Mouse (Mus musculus) B cell, adult 2 months (primary cell): ENCODE results near the gene Yipf1.

Source experiments
- DNase-seq, 2 experiments: peaks; one replicate each; pipeline ENCODE4 v3.0.0; 2022

The Yipf1 gene

GRCm38 (mm10) chr4:107313690-107314478 lies at the start of gene Yipf1:
Yipf1 (plus strand) TSS chr4:107314363.
- DNase-seq = peak; percentile 87 to 88

DNA sequence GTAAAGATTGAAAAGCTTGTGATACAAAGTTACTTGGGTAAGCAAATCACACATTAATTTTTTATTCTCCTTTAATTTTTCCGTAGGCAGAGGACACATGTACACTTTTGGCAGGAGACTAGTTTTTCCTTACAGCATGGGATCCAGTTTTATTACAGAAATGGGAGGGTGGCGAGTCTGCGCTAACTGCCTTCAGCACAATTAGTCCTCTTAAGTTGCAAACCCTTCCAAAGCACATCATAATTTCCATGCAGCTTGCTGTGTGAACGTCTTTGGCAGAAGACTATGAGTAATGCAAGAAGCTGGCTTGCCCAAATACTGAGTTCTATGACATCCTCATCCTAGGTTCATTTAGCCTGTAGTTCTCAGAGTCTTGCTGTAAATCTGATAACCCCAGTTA lies 40.5 kb upstream of the Yipf1 start:
- no peak for DNase-seq

- DNase-seq = no peak
These were observed 39.7 kb upstream of the Yipf1 start for GRCm38 (mm10) chr4:107274511-107274910.

GRCm38 (mm10) chr4:107278188-107278707 lies 35.9 kb upstream of the Yipf1 start:
- DNase-seq = no peak

DNA sequence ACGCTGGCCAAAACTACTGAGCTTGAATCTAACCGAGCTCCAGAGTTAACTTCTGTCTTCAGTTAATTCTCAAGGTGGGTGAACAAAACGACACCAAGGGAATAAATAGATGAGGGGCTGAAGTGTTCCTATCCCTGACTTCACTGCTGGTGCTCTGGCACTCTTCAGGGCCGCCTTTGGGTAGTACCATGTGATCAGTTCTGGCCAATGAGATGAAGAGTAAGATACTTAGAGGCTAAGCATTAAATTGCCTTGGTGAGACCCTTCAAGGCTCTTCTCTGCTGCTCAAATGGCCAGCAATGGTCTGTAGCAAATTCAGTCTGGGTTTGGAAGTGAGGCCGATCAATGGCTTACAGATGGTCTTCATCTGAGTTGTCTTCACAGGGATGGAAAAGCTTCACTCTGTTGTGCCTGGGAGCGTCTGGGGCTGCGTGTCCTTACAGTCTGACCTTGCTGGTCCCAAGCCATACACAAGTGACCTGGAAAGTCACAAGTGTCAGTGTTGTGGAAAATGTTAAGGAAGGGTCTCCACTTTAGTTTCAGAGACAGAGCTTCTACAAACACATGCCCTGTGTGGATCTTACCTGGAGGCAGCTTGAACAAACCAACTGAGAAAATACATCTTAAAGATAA lies 33.2 kb upstream of the Yipf1 start:
- no peak for DNase-seq

DNA sequence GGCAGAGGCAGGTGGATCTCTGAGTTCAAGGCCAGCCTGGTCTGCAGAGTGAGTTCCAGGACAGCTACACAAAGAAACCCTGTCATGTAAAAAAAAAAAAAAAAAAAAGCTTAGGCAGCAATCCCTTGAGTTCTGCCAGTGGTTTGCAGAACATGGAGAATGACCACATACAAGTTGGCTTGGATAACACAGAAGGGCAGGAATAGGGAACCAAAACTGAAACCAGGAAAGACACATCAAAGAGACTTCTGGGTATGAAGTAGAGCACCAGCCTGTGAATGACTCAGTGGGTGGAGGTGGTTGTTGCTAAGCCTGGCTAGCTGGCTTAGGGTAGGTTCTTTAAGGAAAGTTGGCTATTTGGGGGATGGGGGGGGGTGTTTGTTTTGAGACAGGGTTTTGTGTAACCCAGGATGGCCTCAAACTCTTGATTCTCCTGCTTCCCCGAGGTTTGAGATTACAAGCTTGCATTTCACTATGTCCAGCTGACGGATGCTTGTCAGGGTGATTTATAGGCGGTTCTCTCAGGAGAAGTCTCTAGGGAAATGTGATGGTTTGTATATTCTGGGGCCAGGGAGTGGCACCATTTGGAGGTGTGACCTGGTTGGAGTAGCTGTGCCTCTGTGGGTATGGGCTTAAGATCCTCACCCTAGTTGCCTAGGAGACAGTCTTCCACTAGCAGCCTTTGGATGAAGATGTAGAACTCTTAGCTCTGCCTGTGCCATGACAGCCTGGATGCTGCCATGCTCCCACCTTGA lies 28.5 kb upstream of the Yipf1 start:
- DNase-seq = no peak

- DNase-seq = no peak
These were observed 27.8 kb upstream of the Yipf1 start for GRCm38 (mm10) chr4:107286386-107286785.

DNA sequence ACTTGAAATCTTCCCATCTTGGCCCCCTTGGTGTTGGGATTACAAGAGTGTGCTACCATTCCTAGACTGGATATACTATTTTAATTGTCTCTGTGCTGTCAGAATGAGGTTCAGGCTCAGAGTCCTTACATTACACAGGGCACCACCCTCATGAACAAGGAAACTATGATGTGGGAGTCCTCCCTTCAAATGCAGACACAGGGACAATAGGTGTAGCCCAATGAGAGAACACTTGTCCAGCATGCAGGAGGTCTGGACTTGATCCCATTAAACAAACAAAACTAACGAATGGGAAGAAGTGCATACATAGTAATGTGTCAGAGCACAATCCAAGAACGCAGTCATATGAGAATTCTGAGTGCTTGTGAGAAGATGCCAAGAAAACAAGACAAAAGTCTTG lies 26.6 kb upstream of the Yipf1 start:
- DNase-seq = no peak

GRCm38 (mm10) chr4:107291611-107292272 lies 22.4 kb upstream of the Yipf1 start:
- DNase-seq = no peak

GRCm38 (mm10) chr4:107292273-107292662 lies 21.9 kb upstream of the Yipf1 start:
- no peak for DNase-seq

GRCm38 (mm10) chr4:107298071-107298606 lies 16.0 kb upstream of the Yipf1 start:
- DNase-seq = no peak

DNA sequence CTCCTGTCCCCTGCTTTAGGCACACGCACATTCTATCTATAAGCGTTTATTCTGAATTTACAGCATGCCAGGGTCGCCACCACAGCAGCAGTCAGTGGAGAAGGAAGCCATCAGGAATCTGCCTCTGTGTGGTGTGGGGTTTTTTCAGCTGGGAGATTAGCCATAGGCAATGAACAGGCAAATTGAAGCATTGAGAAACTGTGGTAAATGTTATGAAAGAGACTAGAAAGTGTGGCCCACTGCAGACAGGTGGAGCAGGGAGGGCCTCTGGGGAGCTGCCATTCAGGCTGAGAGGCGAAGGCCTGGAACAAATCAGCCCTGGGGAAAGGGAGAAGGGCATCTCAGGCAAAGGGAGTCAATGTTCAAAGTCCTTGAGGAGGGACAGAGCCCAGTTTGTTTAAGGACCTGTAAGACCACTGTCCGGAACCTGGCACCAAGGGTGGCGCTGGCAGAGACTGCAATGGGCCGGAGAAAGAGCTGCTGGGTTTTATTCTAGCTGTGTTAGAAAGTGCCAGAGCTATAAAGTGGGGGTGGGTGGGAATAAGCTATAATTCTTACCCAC lies 14.3 kb upstream of the Yipf1 start:
- DNase-seq = no peak

DNA sequence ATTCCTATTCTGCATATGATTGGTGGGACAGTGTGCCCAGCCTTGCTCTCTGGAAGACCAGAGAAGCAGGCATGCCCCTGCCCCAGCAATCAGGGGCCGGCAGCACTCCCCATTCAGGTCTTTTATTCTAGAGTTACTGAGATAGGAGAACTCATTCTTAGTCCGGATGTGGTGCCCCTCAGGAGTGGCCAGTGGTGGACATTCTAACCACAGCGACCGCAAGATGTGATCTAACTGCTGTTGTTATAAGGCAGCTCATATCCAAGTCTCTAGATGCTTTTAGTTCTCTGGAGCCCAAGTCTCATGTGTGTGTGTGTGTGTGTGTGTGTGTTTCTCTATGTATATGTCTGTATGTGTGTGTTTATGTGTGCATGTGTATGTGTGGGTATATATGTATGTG lies 13.8 kb upstream of the Yipf1 start:
- no peak for DNase-seq

DNA sequence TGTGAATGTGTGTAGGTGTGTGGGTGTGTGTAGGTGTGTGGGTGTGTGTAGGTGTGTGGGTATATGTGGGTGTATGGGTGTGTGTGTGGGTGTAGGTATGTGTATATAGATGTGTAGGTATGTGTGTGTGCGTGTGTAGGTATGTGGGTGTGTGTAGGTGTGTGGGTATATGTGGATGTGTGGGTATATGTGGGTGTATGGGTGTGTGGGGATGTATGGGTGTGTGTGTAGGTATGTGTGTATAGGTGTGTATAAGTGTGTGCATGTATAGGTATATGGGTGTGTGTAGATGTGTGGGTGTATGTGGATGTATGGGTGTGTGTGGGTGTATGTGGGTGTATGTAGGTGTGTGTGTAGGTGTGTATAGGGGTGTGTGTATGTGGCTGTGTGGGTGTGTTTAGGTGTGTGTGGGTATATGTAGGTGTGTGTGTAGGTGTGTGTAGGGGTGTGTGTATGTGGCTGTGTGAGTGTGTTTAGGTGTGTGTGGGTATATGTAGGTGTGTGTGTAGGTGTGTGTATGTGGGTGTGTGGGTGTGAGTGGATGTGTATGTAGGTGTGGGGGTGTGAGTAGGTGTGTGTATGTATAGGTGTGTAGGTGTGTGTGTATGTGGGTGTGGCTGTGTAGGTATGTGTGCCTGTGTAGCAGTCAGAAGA lies 13.1 kb upstream of the Yipf1 start:
- no peak for DNase-seq

DNA sequence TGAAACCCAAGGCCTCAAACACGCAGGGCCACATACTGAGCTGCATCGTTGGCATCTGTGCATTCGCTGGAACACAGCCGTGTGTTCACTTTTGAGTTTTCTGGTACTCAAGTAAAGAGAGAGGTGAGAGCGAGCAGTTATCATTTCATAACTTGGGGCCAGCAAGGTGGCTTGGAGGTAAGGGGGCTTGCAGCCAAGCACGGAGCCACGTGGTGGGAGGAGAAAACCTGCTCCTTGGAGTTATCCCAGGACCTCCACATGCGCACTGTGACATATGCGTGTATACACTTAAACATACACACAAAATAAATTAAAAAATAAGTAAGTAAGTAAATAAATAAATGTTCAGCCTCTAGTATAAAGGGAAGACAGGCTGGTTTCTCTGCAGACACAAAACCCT lies 11.9 kb upstream of the Yipf1 start:
- DNase-seq = no peak

DNA sequence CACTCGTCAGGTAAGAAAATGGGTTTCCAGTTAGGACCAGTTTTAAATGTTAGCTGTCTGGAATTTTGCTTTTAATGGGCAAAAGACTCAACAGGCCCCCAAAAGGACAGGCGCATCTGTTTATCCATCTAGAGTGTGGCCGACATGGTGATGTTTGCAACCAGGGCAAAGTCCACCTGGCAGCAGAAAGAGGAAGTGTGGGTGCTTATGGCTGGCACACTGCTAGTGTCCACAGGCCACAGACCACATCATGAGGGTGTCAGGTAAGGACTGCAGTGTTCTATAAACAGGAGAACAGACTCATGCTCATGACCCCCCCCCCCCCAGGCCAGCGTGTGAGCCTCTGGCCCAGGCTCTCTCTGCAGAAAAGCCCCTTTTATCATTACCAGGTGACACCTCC lies 11.3 kb upstream of the Yipf1 start:
- no peak for DNase-seq

GRCm38 (mm10) chr4:107303531-107303930 lies 10.6 kb upstream of the Yipf1 start:
- no peak for DNase-seq

DNA sequence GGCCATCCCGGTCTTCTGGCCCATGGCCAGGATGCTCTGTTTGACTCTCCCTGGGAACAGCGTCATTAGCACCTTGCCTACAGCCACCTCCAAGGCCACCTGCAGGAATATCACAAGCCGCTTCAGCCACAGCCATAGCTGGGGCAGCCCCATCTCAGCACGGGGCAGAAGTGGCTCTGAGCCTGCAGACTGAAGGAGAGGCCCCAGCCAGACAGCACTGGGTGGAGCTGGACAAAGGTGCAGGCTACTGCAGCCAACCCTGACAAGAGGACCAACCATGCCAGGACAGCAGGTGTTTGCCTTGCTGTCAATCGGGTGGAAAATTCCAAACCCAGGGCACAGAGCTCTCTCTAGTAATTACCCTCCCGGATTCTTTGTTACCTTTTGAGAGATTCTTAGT lies 7.2 kb upstream of the Yipf1 start, which contains the start of gene Dio1:
Gene Dio1 (minus strand): TSS at position 204 of the 400 bp plus-strand sequence.
- DNase-seq = no peak

GRCm38 (mm10) chr4:107314479-107314805 lies 279 bp downstream of the Yipf1 start:
- DNase-seq = no peak

GRCm38 (mm10) chr4:107318646-107319045 lies 4.5 kb downstream of the Yipf1 start:
- DNase-seq = no peak

GRCm38 (mm10) chr4:107321041-107321440 lies 6.9 kb downstream of the Yipf1 start:
- peak; percentile 32 to 47 for DNase-seq

GRCm38 (mm10) chr4:107323113-107323512 lies 8.9 kb downstream of the Yipf1 start:
- no peak for DNase-seq
